Mouse (Mus musculus): ENCODE data around the gene Ipo11. TPM values are rescaled to one million over a fixed set of nuclear protein-coding genes. Genes with fewer than 3 reads are reported as not detected.

Ipo11 gene
- polyA plus RNA-seq, 1 experiment from 2014 or later: 51.7 TPM

DNA sequence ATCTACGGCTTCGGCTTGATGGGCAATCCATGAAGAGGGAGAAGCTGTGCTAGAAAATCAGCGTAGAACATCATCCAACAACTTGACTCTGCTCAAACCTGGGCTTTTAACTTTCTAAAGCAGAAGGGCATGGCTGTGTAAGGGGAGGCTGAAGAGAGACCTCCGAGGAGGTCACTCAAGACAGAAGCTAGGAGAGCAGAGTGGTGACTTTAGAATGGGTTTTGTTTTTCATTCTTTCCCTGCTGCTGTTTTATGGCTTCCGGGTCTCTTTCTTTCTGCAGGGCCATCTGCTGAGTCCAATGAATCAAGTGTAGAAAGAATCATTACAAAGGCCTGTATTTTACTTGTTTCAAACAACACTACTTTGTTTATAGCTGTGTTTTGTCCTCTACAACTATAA is 119.7 kb downstream of the Ipo11 start:
- H3K27ac ChIP-seq: no peak overlapping the region
- H3K4me1 ChIP-seq (replicated peaks): no peaks in the 10 kb centered on the region
- H3K4me3 ChIP-seq: no peak overlapping the region
- H3K36me3 ChIP-seq: peaks cover 4% of the 10 kb centered on the region; the same call in 1 of the 2 replicates
- H3K9me3 ChIP-seq (replicated peaks): no peaks in the 10 kb centered on the region
- no peak overlapping the region for H3K9ac ChIP-seq
- 90% methylated on average over 5 of the region's 5 CpGs for WGBS
- ATAC-seq (replicated peaks; ENCODE audit: insufficient number of reproducible peaks, insufficient read depth, low FRiP score, low read depth): no peak
- H3K27me3 ChIP-seq: no peaks in the 10 kb centered on the region
- no peak overlapping the region for H3K4me2 ChIP-seq

DNA sequence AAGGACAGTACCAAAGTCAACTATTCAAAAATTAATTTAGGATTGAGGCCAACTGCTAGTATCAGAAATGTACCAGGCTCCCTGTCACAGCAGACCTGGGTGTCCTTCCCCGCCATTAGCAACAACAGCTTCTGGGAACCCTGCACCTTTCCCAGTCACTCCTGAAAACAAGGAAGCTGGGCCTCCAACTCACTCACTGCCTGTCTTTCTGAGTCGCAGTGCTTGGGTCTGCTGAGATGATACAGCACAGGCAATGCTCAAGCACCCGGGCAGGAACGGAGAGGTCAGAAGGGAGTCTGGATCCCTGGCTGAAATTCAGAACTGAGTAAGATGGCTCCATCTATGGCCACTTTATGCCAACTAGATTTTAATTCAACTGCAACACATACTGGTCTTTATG is 123.2 kb downstream of the Ipo11 start:
- Histone ChIP-seq H3K36me3 (peaks cover 7% of the 10 kb centered on the region; the same call in 1 of the 2 replicates), H3K4me2 (no peak overlapping the region), H3K4me3 (no peak overlapping the region), H3K27ac (no peak overlapping the region), H3K4me1 (replicated peaks) (no peaks in the 10 kb centered on the region), H3K9ac (no peak overlapping the region), H3K27me3 (no peaks in the 10 kb centered on the region), H3K9me3 (replicated peaks) (no peaks in the 10 kb centered on the region)
- ATAC-seq (replicated peaks; ENCODE audit: insufficient number of reproducible peaks, insufficient read depth, low FRiP score, low read depth): no peak
- WGBS: 80% methylated on average over 4 of the region's 4 CpGs

DNA sequence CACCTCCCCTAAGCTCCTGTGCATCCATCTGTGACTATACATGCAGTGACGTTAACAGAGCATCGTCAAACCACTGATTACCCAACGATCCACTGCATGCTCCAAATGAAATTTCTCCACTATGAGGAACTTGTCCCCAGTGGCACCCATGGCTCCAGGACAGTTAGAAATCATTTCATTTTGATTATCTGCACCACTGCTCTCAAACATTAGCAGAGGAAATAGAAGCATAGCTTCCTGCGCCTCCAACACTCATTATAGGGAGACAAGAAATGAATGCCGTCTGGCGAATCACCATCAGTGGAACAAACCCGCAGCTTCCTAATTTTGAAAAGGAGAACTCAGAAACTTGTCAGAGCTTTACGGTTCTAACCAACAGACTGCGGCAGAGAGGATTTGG is 123.7 kb downstream of the Ipo11 start:
- H3K4me3 ChIP-seq: no peak overlapping the region
- WGBS: 86% methylated on average over 9 of the region's 9 CpGs
- no peak overlapping the region for H3K9ac ChIP-seq
- ATAC-seq (replicated peaks; ENCODE audit: insufficient number of reproducible peaks, insufficient read depth, low FRiP score, low read depth): no peak
- no peaks in the 10 kb centered on the region for H3K27me3 ChIP-seq
- H3K4me2 ChIP-seq: no peak overlapping the region
- H3K9me3 ChIP-seq (replicated peaks): no peaks in the 10 kb centered on the region
- H3K27ac ChIP-seq: no peak overlapping the region
- H3K4me1 ChIP-seq (replicated peaks): no peaks in the 10 kb centered on the region
- peaks cover 7% of the 10 kb centered on the region; the same call in 1 of the 2 replicates for H3K36me3 ChIP-seq

DNA sequence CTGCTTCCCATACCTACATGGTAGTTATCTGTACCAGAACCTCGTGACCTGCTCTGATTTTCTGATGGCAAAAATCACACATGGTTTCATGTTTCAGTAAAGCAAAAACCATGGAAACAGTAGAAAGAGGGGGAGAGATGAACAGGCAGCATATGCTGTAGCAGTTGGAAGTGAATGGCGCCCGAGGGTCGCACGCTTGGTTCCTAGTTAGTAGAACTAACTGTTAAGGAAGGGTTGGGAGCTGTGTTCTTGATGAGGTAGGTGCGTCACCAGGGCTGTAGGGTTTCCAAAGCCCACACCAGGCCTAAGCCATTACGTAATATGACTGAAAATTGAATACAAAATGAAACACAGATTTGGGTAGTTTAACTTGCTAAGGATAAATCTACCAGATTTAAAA is 126.6 kb downstream of the Ipo11 start:
- Histone ChIP-seq H3K9ac (no peak overlapping the region), H3K27me3 (no peaks in the 10 kb centered on the region), H3K9me3 (replicated peaks) (no peaks in the 10 kb centered on the region), H3K36me3 (peaks cover 13% of the 10 kb centered on the region; the same call in 1 of the 2 replicates), H3K27ac (no peak overlapping the region), H3K4me3 (no peak overlapping the region), H3K4me1 (replicated peaks) (no peaks in the 10 kb centered on the region), H3K4me2 (no peak overlapping the region)
- WGBS: 95% methylated on average over 7 of the region's 7 CpGs
- no peak for ATAC-seq (replicated peaks; ENCODE audit: insufficient number of reproducible peaks, insufficient read depth, low FRiP score, low read depth)

- Histone ChIP-seq H3K27ac (no peak overlapping the region), H3K36me3 (peaks cover 13% of the 10 kb centered on the region; the same call in 1 of the 2 replicates), H3K4me3 (no peak overlapping the region), H3K4me1 (replicated peaks) (no peaks in the 10 kb centered on the region), H3K4me2 (no peak overlapping the region), H3K27me3 (no peaks in the 10 kb centered on the region), H3K9me3 (replicated peaks) (no peaks in the 10 kb centered on the region), H3K9ac (no peak overlapping the region)
- 89% methylated on average over 6 of the region's 6 CpGs for WGBS
- ATAC-seq (replicated peaks; ENCODE audit: insufficient number of reproducible peaks, insufficient read depth, low FRiP score, low read depth): no peak
These were observed 127.9 kb downstream of the Ipo11 start for GRCm38 (mm10) chr13:106808821-106809220.

- no peak overlapping the region for H3K27ac ChIP-seq
- 93% methylated on average over 2 of the region's 2 CpGs for WGBS
- ATAC-seq (replicated peaks; ENCODE audit: insufficient number of reproducible peaks, insufficient read depth, low FRiP score, low read depth): no peak
- no peaks in the 10 kb centered on the region for H3K27me3 ChIP-seq
- no peak overlapping the region for H3K4me2 ChIP-seq
- H3K9me3 ChIP-seq (replicated peaks): no peaks in the 10 kb centered on the region
- H3K4me1 ChIP-seq (replicated peaks): no peaks in the 10 kb centered on the region
- H3K36me3 ChIP-seq: peaks cover 13% of the 10 kb centered on the region; the same call in 1 of the 2 replicates
- H3K9ac ChIP-seq: no peak overlapping the region
- H3K4me3 ChIP-seq: no peak overlapping the region
These were observed 128.4 kb downstream of the Ipo11 start for GRCm38 (mm10) chr13:106808315-106808714.

DNA sequence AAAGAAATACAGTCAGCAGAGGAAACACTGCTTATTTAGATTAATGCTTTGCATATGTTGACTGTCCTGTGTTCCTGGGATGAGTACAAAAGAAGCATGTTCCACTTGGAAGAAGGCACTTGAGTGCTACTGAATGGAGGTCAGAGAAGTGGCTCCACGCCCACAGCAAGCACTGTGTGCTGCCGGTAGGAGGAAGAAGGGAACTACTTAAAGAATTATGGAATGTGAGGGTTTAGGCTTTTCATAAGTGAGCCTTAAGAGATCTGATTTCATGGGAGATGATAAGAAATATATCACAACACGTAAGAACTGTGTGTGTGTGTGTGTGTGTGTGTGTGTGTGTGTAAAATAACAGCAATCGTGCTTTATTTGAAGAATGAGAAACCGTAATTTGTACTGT is 129.5 kb downstream of the Ipo11 start:
- no peak overlapping the region for H3K4me2 ChIP-seq
- no peak overlapping the region for H3K9ac ChIP-seq
- no peaks in the 10 kb centered on the region for H3K4me1 ChIP-seq (replicated peaks)
- peaks cover 11% of the 10 kb centered on the region; the same call in 1 of the 2 replicates for H3K36me3 ChIP-seq
- no peaks in the 10 kb centered on the region for H3K27me3 ChIP-seq
- no peak overlapping the region for H3K4me3 ChIP-seq
- WGBS: 81% methylated on average over 5 of the region's 5 CpGs
- ATAC-seq (replicated peaks; ENCODE audit: insufficient number of reproducible peaks, insufficient read depth, low FRiP score, low read depth): no peak
- H3K9me3 ChIP-seq (replicated peaks): no peaks in the 10 kb centered on the region
- no peak overlapping the region for H3K27ac ChIP-seq

GRCm38 (mm10) chr13:106805146-106805545 is 131.6 kb downstream of the Ipo11 start:
- ATAC-seq (replicated peaks; ENCODE audit: insufficient number of reproducible peaks, insufficient read depth, low FRiP score, low read depth): no peak
- 91% methylated on average over 5 of the region's 5 CpGs for WGBS
- Histone ChIP-seq H3K4me2 (no peak overlapping the region), H3K9ac (no peak overlapping the region), H3K4me3 (no peak overlapping the region), H3K36me3 (peaks cover 5% of the 10 kb centered on the region; the same call in 1 of the 2 replicates), H3K27me3 (no peaks in the 10 kb centered on the region), H3K27ac (no peak overlapping the region), H3K9me3 (replicated peaks) (no peaks in the 10 kb centered on the region), H3K4me1 (replicated peaks) (no peaks in the 10 kb centered on the region)

DNA sequence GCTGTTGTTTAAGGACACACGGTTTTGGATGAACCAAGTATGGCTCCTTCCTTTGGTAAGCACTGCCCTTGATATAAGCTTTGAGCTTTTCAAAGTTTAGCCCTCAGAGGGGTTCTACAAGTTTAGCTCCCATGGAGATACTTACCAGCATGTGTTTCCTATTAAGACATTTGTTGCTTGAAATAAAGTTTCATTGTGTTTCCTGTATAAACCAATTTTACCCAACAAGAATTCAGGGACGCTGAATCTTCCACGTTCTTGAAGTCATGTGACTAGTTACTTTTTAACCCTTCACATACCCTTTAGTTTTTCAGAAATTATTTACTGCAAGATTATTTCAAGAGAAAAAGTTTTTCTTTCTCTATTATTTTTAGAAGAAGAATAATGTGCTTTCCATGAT is 138.7 kb downstream of the Ipo11 start:
- Histone ChIP-seq H3K4me2 (no peak overlapping the region), H3K27me3 (no peaks in the 10 kb centered on the region), H3K9ac (no peak overlapping the region), H3K27ac (no peak overlapping the region), H3K4me1 (replicated peaks) (no peaks in the 10 kb centered on the region), H3K36me3 (peaks cover 24% of the 10 kb centered on the region), H3K4me3 (no peak overlapping the region), H3K9me3 (replicated peaks) (no peaks in the 10 kb centered on the region)
- no peak for ATAC-seq (replicated peaks; ENCODE audit: insufficient number of reproducible peaks, insufficient read depth, low FRiP score, low read depth)
- WGBS: 61% methylated on average over 3 of the region's 3 CpGs

DNA sequence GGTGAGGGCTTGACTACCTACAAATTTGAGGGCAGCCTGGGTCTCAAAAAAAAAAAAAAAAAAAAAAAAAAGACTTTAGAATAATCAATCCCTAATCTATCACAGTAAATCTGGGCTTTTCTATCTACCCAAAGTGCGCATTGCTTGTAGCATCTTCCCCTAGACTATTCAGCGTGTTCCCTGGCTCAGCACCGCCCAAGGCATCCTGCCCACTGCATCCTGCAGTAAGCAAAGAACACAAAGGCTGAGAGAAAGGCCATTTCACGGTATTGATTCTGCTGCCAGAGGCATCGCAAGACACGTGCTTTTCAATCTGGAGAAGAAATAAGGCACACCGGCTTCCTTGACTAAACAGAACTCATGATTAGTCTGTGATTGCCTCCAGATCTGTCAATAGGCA is 147.9 kb downstream of the Ipo11 start:
- H3K4me2 ChIP-seq: no peak overlapping the region
- no peak for ATAC-seq (replicated peaks; ENCODE audit: insufficient number of reproducible peaks, insufficient read depth, low FRiP score, low read depth)
- peaks cover 15% of the 10 kb centered on the region for H3K36me3 ChIP-seq
- H3K4me1 ChIP-seq (replicated peaks): no peaks in the 10 kb centered on the region
- WGBS: 93% methylated on average over 7 of the region's 7 CpGs
- H3K27me3 ChIP-seq: no peaks in the 10 kb centered on the region
- no peak overlapping the region for H3K9ac ChIP-seq
- H3K27ac ChIP-seq: no peak overlapping the region
- H3K4me3 ChIP-seq: no peak overlapping the region
- H3K9me3 ChIP-seq (replicated peaks): no peaks in the 10 kb centered on the region

- 81% methylated on average over 10 of the region's 10 CpGs for WGBS
- H3K9ac ChIP-seq: no peak overlapping the region
- no peaks in the 10 kb centered on the region for H3K36me3 ChIP-seq
- H3K4me1 ChIP-seq (replicated peaks): no peaks in the 10 kb centered on the region
- no peak overlapping the region for H3K4me3 ChIP-seq
- ATAC-seq (replicated peaks; ENCODE audit: insufficient number of reproducible peaks, insufficient read depth, low FRiP score, low read depth): no peak
- H3K27ac ChIP-seq: no peak overlapping the region
- H3K9me3 ChIP-seq (replicated peaks): no peaks in the 10 kb centered on the region
- H3K27me3 ChIP-seq: no peaks in the 10 kb centered on the region
- no peak overlapping the region for H3K4me2 ChIP-seq
These were observed 168.0 kb downstream of the Ipo11 start for GRCm38 (mm10) chr13:106768807-106769206.

GRCm38 (mm10) chr13:106762611-106763010 is 174.1 kb downstream of the Ipo11 start:
- no peak overlapping the region for H3K4me3 ChIP-seq
- ATAC-seq (replicated peaks; ENCODE audit: insufficient number of reproducible peaks, insufficient read depth, low FRiP score, low read depth): no peak
- H3K27ac ChIP-seq: no peak overlapping the region
- H3K4me1 ChIP-seq (replicated peaks): peaks cover 13% of the 10 kb centered on the region
- no peaks in the 10 kb centered on the region for H3K27me3 ChIP-seq
- no peak overlapping the region for H3K9ac ChIP-seq
- no peak overlapping the region for H3K4me2 ChIP-seq
- H3K36me3 ChIP-seq: no peaks in the 10 kb centered on the region
- no peaks in the 10 kb centered on the region for H3K9me3 ChIP-seq (replicated peaks)
- 26% methylated on average over 1 of the region's 1 CpGs for WGBS
